Mouse (Mus musculus) midbrain, postnatal 0 days (tissue): ENCODE results near the gene Elp5. TPM values are rescaled to one million over a fixed set of nuclear protein-coding genes. Genes with fewer than 3 reads are reported as not detected.

ENCODE experiments used
- ATAC-seq: fragments of 200-750 bp; cut with Nextera tagmentation; 2 replicates; pipeline ENCODE4 v1.8.0; 2017; ENCODE audit warnings: moderate number of reproducible peaks, mild to moderate bottlenecking, moderate TSS enrichment, moderate library complexity; ENCODE audit not compliant: low FRiP score
- DNase-seq: peaks from one replicate; pipeline ENCODE4 v3.0.0-alpha.2; 2015; ENCODE audit warnings: low spot score
- H3K27ac ChIP-seq: fragments of 300-500 bp; sonication (generic); 2 replicates; pipeline ENCODE4 v1.5.1; 2014; ENCODE audit warnings: low read depth, mild to moderate bottlenecking, low read length, mixed read lengths
- H3K27me3 ChIP-seq: fragments of 300-500 bp; sonication (generic); 2 replicates; pipeline ENCODE4 v1.6.1; 2014; ENCODE audit warnings: low read length, control low read depth, mixed read lengths; ENCODE audit not compliant: insufficient read depth
- H3K36me3 ChIP-seq: fragments of 300-500 bp; sonication (generic); 2 replicates; pipeline ENCODE4 v1.6.1; 2014; ENCODE audit warnings: low read length, control low read depth, mixed read lengths; ENCODE audit not compliant: insufficient read depth
- H3K4me1 ChIP-seq: fragments of 300-500 bp; sonication (generic); 2 replicates; pipeline ENCODE4 v1.6.1; 2014; ENCODE audit warnings: mild to moderate bottlenecking, control low read depth, antibody characterized with exemption, low read length, mixed read lengths; ENCODE audit not compliant: insufficient read depth
- H3K4me2 ChIP-seq: fragments of 300-500 bp; sonication (generic); 2 replicates; pipeline ENCODE4 v1.6.1; 2014; ENCODE audit warnings: low read depth, mild to moderate bottlenecking, low read length, mixed read lengths; ENCODE audit not compliant: poor library complexity, severe bottlenecking
- H3K4me3 ChIP-seq: fragments of 300-500 bp; sonication (generic); 2 replicates; pipeline ENCODE4 v1.5.1; 2014; ENCODE audit warnings: low read depth, mild to moderate bottlenecking, low read length, moderate library complexity
- H3K9ac ChIP-seq: fragments of 300-500 bp; sonication (generic); replicated peaks from 2 replicates; pipeline ENCODE4 v1.6.1; 2014; ENCODE audit warnings: mild to moderate bottlenecking, low read length, moderate library complexity, mixed read lengths; ENCODE audit not compliant: poor library complexity, severe bottlenecking
- H3K9me3 ChIP-seq: fragments of 300-500 bp; sonication (generic); 2 replicates; pipeline ENCODE4 v1.6.1; 2016; ENCODE audit warnings: low read length, control low read depth
- CTCF ChIP-seq: IDR thresholded peaks from 2 replicates; pipeline ENCODE4 v1.5.1; 2016; ENCODE audit warnings: antibody characterized with exemption, mild to moderate bottlenecking
- WGBS: fragments of 180-500 bp; shearing (Covaris S2); extraction: QIAGEN DNeasy Blood & Tissue Kit; methylation state at CpG from one replicate; pipeline ENCODE4 v1.1.7; 2014; 5-methylcytosine and 5-hydroxymethylcytosine counted together
- polyA plus RNA-seq: library from polyadenylated mRNA; unstranded; fragments of >200 nt; fragmentation: Nextera tagmentation; extraction: Ambion mirVana; gene quantifications from 2 replicates; pipeline ENCODE4 v1.2.1, GENCODE M21; 2015
- total RNA-seq: library from RNA; depleted of rRNA; stranded (reverse); fragments of >200 nt; gene quantifications from 2 replicates; pipeline ENCODE4 v1.2.3, GENCODE M21; 2014

The Elp5 gene
- total and polyA plus RNA-seq, 2 experiments from 2014 or later, result 157 to 171 TPM

GRCm38 (mm10) chr11:69992396-69992795, 10.1 kb upstream of the Elp5 start:
- no peak for ATAC-seq
- H3K9ac ChIP-seq, result peak overlapping the region; percentile 88
- H3K36me3 ChIP-seq, result peaks cover 27% of the 10 kb centered on the region
- no peak for TF ChIP-seq CTCF
- no peak for DNase-seq
- peak overlapping the region; percentile 61 for H3K4me2 ChIP-seq
- no peaks in the 10 kb centered on the region for H3K9me3 ChIP-seq
- H3K27me3 ChIP-seq, result no peaks in the 10 kb centered on the region
- WGBS, result 85% methylated on average over 10 of the region's 10 CpGs
- no peak overlapping the region for H3K27ac ChIP-seq
- peak overlapping the region; percentile 56 for H3K4me3 ChIP-seq
- no peaks in the 10 kb centered on the region; the same call in 1 of the 2 replicates for H3K4me1 ChIP-seq

GRCm38 (mm10) chr11:69991711-69992110, 9.4 kb upstream of the Elp5 start:
- H3K27ac ChIP-seq, result peak overlapping the region; percentile 85
- H3K27me3 ChIP-seq, result no peaks in the 10 kb centered on the region
- peak overlapping the region; percentile 61 for H3K4me2 ChIP-seq
- no peak for TF ChIP-seq CTCF
- H3K36me3 ChIP-seq, result peaks cover 27% of the 10 kb centered on the region
- WGBS, result 0% methylated on average over 15 of the region's 15 CpGs
- no peak for DNase-seq
- no peaks in the 10 kb centered on the region; the same call in 1 of the 2 replicates for H3K4me1 ChIP-seq
- H3K4me3 ChIP-seq, result peak overlapping the region; percentile 56
- H3K9me3 ChIP-seq, result no peaks in the 10 kb centered on the region
- no peak for ATAC-seq
- H3K9ac ChIP-seq, result peak overlapping the region; percentile 88

GRCm38 (mm10) chr11:69990850-69991691, 8.8 kb upstream of the Elp5 start, which contains the start of gene Gabarap:
Gene Gabarap, plus strand, starts transcription at chr11:69991143.
- Histone ChIP-seq H3K36me3 (peaks cover 31% of the 10 kb centered on the region), H3K9me3 (no peaks in the 10 kb centered on the region), H3K4me2 (peak within 1 kb of the TSS; percentile 61), H3K27ac (peak within 1 kb of the TSS; percentile 85), H3K4me3 (peak within 1 kb of the TSS; percentile 56), H3K9ac (peak within 1 kb of the TSS; percentile 88), H3K4me1 (no peaks in the 10 kb centered on the region; the same call in 1 of the 2 replicates), H3K27me3 (no peaks in the 10 kb centered on the region)
- peak; percentile 62 for ATAC-seq
- peak; percentile 99 for DNase-seq
- no peak for TF ChIP-seq CTCF
- WGBS, result under 1% methylated on average over 40 of the region's 40 CpGs

GRCm38 (mm10) chr11:69989949-69990348, 7.6 kb upstream of the Elp5 start:
- TF ChIP-seq CTCF, result no peak
- ATAC-seq (no peak), DNase-seq (no peak)
- Histone ChIP-seq H3K4me1 (no peaks in the 10 kb centered on the region; the same call in 1 of the 2 replicates), H3K27me3 (no peaks in the 10 kb centered on the region), H3K36me3 (peaks cover 37% of the 10 kb centered on the region), H3K4me2 (no peak overlapping the region), H3K9me3 (no peaks in the 10 kb centered on the region), H3K4me3 (no peak overlapping the region), H3K27ac (no peak overlapping the region), H3K9ac (no peak overlapping the region)
- 87% methylated on average over 8 of the region's 8 CpGs for WGBS

- no peak overlapping the region for H3K4me3 ChIP-seq
- no peak overlapping the region for H3K27ac ChIP-seq
- ATAC-seq (no peak), DNase-seq (no peak)
- WGBS, result 93% methylated on average over 8 of the region's 8 CpGs
- no peak for TF ChIP-seq CTCF
- H3K4me1 ChIP-seq, result peaks cover 13% of the 10 kb centered on the region
- no peaks in the 10 kb centered on the region for H3K9me3 ChIP-seq
- H3K9ac ChIP-seq, result no peak overlapping the region
- no peak overlapping the region for H3K4me2 ChIP-seq
- peaks cover 38% of the 10 kb centered on the region for H3K36me3 ChIP-seq
- H3K27me3 ChIP-seq, result no peaks in the 10 kb centered on the region
Observed at GRCm38 (mm10) chr11:69984431-69984830, 2.1 kb upstream of the Elp5 start.

DNA sequence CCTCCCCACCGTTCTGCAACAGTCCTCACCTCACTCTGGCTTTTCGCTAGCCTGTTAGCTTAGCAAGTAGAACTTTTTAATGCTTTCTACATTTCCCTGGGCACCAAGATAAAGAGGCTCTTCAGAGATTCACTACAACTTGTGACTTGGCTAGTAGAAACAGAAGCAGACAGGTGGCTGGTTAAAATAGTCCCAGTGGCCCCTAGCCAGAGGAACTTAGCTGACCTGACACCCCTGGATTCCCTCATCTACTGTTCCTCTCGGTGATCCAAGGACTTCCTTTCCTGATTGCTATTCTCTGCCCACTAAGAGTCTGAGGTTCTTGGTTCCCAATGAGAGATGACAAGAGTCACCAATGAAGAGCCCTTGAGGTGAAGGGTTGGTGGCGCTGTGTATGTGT, 1.1 kb upstream of the Elp5 start:
- DNase-seq, result no peak
- Histone ChIP-seq H3K27ac (no peak overlapping the region), H3K27me3 (no peaks in the 10 kb centered on the region), H3K4me1 (peaks cover 17% of the 10 kb centered on the region), H3K9ac (peak overlapping the region; percentile 87), H3K9me3 (no peaks in the 10 kb centered on the region), H3K4me2 (peak overlapping the region; percentile 90; the same call in 1 of the 2 replicates), H3K36me3 (peaks cover 28% of the 10 kb centered on the region), H3K4me3 (0 out of 2 replicates have a peak overlapping the region, but pooled peaks have one; percentile 89)
- TF ChIP-seq CTCF, result no peak
- no peak for ATAC-seq
- 90% methylated on average over 4 of the region's 4 CpGs for WGBS
